Comparison of ENCODE assay signal across 8 mouse cellular contexts in genomic region chr10:75796731-75797516, GRCm38 (mm10). TPM values are rescaled to one million over a fixed set of nuclear protein-coding genes. Genes with fewer than 3 reads are reported as not detected.
DNase-seq lines count a peak whose midpoint lies in the region; ATAC-seq and TF ChIP-seq lines count a peak whose summit lies in the region.

No protein-coding gene starts in this region.

- dilution Hi-C loops in CH12.LX (cut with MboI; ENCODE audit: extremely low pct_ligation_motif_present, extremely low pct_unique_long_range_greater_than_20kb, low sequenced_read_pairs) = no loop called here

- in situ Hi-C loops in CH12.LX (cut with MboI; ENCODE audit: low pct_ligation_motif_present, low pct_unique_long_range_greater_than_20kb, low sequenced_read_pairs) = no loop called here

- DNase-seq in CH12.LX (ENCODE audit: extremely low read depth) = no peak
- DNase-seq in cerebellum, postnatal 25 days = peak; percentile 13 to 21
- no peak for DNase-seq in frontal cortex, postnatal 14 days (ENCODE audit: low spot score in 2 of 2)
- no peak for DNase-seq in right cerebral cortex, adult 18-20 months
- no peak for DNase-seq in urinary bladder, postnatal 36 days (ENCODE audit: low spot score in 2 of 2)

- no peak for TF ChIP-seq CTCF in CH12.LX (conservative IDR thresholded peaks at IDR 0.05 in 1 of 2, IDR thresholded peaks at IDR 0.05 in 1 of 2; ENCODE audit: low read depth in 2 of 2, low read length in 2 of 2)

- WGBS in intestine, embryonic 15.5 days = 41% methylated on average over 11 of the region's 11 CpGs
- WGBS in lung, embryonic 15.5 days = 36% methylated on average over 11 of the region's 11 CpGs

- peak overlapping the region; percentile 38 for H3K27ac ChIP-seq in CH12.LX (ENCODE audit: insufficient read depth, low read depth)
- no peak overlapping the region for H3K27ac ChIP-seq in intestine, embryonic 15.5 days
- H3K27ac ChIP-seq in lung, embryonic 15.5 days = no peak overlapping the region

- no peaks in the 10 kb centered on the region for H3K27me3 ChIP-seq in CH12.LX (replicated peaks)
- no peaks in the 10 kb centered on the region for H3K27me3 ChIP-seq in intestine, embryonic 15.5 days (replicated peaks)
- H3K27me3 ChIP-seq in lung, embryonic 15.5 days = no peaks in the 10 kb centered on the region

- no peaks in the 10 kb centered on the region for H3K36me3 ChIP-seq in CH12.LX (replicated peaks in 1 of 2; ENCODE audit: control insufficient read depth in 1 of 2, insufficient read depth in 1 of 2, low read length in 1 of 2)
- H3K36me3 ChIP-seq in intestine, embryonic 15.5 days = no peaks in the 10 kb centered on the region
- no peaks in the 10 kb centered on the region for H3K36me3 ChIP-seq in lung, embryonic 15.5 days

- TF ChIP-seq POLR2A in CH12.LX (IDR thresholded peaks at IDR 0.05; ENCODE audit: low read depth, low read length) = no peak

- ATAC-seq in intestine, embryonic 15.5 days = no peak
- ATAC-seq in lung, embryonic 15.5 days (ENCODE audit: borderline replicate concordance, extremely low read depth, low FRiP score, low TSS enrichment) = 0 out of 2 replicates have a peak, but pooled peaks have one; percentile 6
- no peak for ATAC-seq in activated CD4-positive, CD25-positive, alpha-beta regulatory T cell, adult 4 months

- H3K79me2 ChIP-seq in CH12.LX (replicated peaks; ENCODE audit: control insufficient read depth, extremely low read depth, insufficient read depth, poor library complexity, severe bottlenecking) = peaks cover 2% of the 10 kb centered on the region; the same call in 1 of the 2 replicates

- peak overlapping the region; percentile 83 for H3K4me2 ChIP-seq in CH12.LX (ENCODE audit: insufficient read depth, low read depth, poor library complexity, severe bottlenecking)
- peak overlapping the region; percentile 94 for H3K4me2 ChIP-seq in intestine, embryonic 15.5 days (replicated peaks)
- H3K4me2 ChIP-seq in lung, embryonic 15.5 days = peak overlapping the region; percentile 73

- no peak for TF ChIP-seq EP300 in CH12.LX (IDR thresholded peaks at IDR 0.05; ENCODE audit: low read length)

- peak overlapping the region; percentile 45 for H3K9ac ChIP-seq in CH12.LX (ENCODE audit: insufficient read depth, low read depth)
- peak overlapping the region; percentile 34; the same call in 1 of the 2 replicates for H3K9ac ChIP-seq in intestine, embryonic 15.5 days
- H3K9ac ChIP-seq in lung, embryonic 15.5 days = peak overlapping the region; percentile 30

- H3K4me3 ChIP-seq in CH12.LX (replicated peaks in 1 of 3; ENCODE audit: low read depth in 2 of 3, low read length in 2 of 3, poor library complexity in 1 of 3) = peak overlapping the region in 2 of 3 experiments; percentile 21 to 54
- H3K4me3 ChIP-seq in intestine, embryonic 15.5 days (replicated peaks) = peak overlapping the region; percentile 50
- H3K4me3 ChIP-seq in lung, embryonic 15.5 days = peak overlapping the region; percentile 46

- no peaks in the 10 kb centered on the region for H3K9me3 ChIP-seq in CH12.LX (replicated peaks; ENCODE audit: low read length)
- H3K9me3 ChIP-seq in intestine, embryonic 15.5 days = no peaks in the 10 kb centered on the region
- H3K9me3 ChIP-seq in lung, embryonic 15.5 days = no peaks in the 10 kb centered on the region

- peaks cover 17 to 22% of the 10 kb centered on the region in 2 experiments for H3K4me1 ChIP-seq in CH12.LX (ENCODE audit: control insufficient read depth in 1 of 2, insufficient read depth in 2 of 2)
- peaks cover 16% of the 10 kb centered on the region for H3K4me1 ChIP-seq in intestine, embryonic 15.5 days (replicated peaks)
- H3K4me1 ChIP-seq in lung, embryonic 15.5 days = peaks cover 17% of the 10 kb centered on the region

- no peak for TF ChIP-seq RAD21 in CH12.LX (IDR thresholded peaks at IDR 0.05; ENCODE audit: low read depth, low read length)

TF ChIP-seq in CH12.LX, 34 proteins besides CTCF, POLR2A, EP300 and RAD21:
- TF ChIP-seq MAZ (IDR thresholded peaks at IDR 0.05; ENCODE audit: low read depth, low read length) = 0 out of 2 replicates have a peak, but pooled peaks have one; percentile 27
- TF ChIP-seq ZKSCAN1 (IDR thresholded peaks at IDR 0.05; ENCODE audit: borderline replicate concordance, low read depth, low read length) = no peak
- 0 out of 2 replicates have a peak, but pooled peaks have one; percentile 11 for TF ChIP-seq MYC (IDR thresholded peaks at IDR 0.05; ENCODE audit: low read depth, low read length)
TF ChIP-seq in CH12.LX: peak in this region for 2.

RNA-seq across cellular contexts. Expression of gene Gstt1, which starts 1.5 kb away (rescaled TPM):
- 50.9 and 58.1 TPM in 2 replicates for total RNA-seq in CH12.LX (2012; rRNA removed)
- 2.4 and 2.9 TPM in 2 replicates for total RNA-seq in CH12.LX (2014; rRNA removed)
- polyA plus RNA-seq in CH12.LX (2012; ENCODE audit: insufficient read length, low read depth) = 4.5 and 6.2 TPM in 2 replicates
- 15.0 and 16.6 TPM in 2 replicates for polyA plus RNA-seq in intestine, embryonic 15.5 days (2015; fragmentation: Nextera tagmentation; extraction: Ambion mirVana)
- 31.7 and 31.9 TPM in 2 replicates for polyA plus RNA-seq in lung, embryonic 15.5 days (2015; fragmentation: Nextera tagmentation; extraction: Ambion mirVana)
- 1 to 10 TPM in 1 of 2 experiments, not detected in 1; 1.2 TPM for polyA plus RNA-seq in activated CD4-positive, CD25-positive, alpha-beta regulatory T cell, adult 4 months (2017; shearing (Covaris generic))

RNA-seq across cellular contexts. Expression of gene Gstt3, which starts 15.7 kb away (rescaled TPM):
- total RNA-seq in CH12.LX (2012; rRNA removed) (72.3 and 117 TPM in 2 replicates), CH12.LX (2014; rRNA removed) (109 and 110 TPM in 2 replicates)
- 144 and 163 TPM in 2 replicates for polyA plus RNA-seq in CH12.LX (2012; ENCODE audit: insufficient read length, low read depth)
- polyA plus RNA-seq in intestine, embryonic 15.5 days (2015; fragmentation: Nextera tagmentation; extraction: Ambion mirVana) = 38.7 and 40.3 TPM in 2 replicates
- polyA plus RNA-seq in lung, embryonic 15.5 days (2015; fragmentation: Nextera tagmentation; extraction: Ambion mirVana) = 27.7 and 27.8 TPM in 2 replicates
- polyA plus RNA-seq in activated CD4-positive, CD25-positive, alpha-beta regulatory T cell, adult 4 months (2017; shearing (Covaris generic)) = 1 to 10 TPM; 3.3 to 6.1 TPM

RNA-seq across cellular contexts. Expression of gene Gm20441, which starts 16.2 kb away (rescaled TPM):
- total RNA-seq in CH12.LX (2012; rRNA removed) = 0.42 and 0.68 TPM in 2 replicates
- total RNA-seq in CH12.LX (2014; rRNA removed) = 0.55 TPM in 1 of 2 replicates, not detected in the other
- not detected in 2 replicates for polyA plus RNA-seq in CH12.LX (2012; ENCODE audit: insufficient read length, low read depth)
- 0.96 TPM in 1 of 2 replicates, not detected in the other for polyA plus RNA-seq in intestine, embryonic 15.5 days (2015; fragmentation: Nextera tagmentation; extraction: Ambion mirVana)
- not detected in 2 replicates for polyA plus RNA-seq in lung, embryonic 15.5 days (2015; fragmentation: Nextera tagmentation; extraction: Ambion mirVana)
- not detected for polyA plus RNA-seq in activated CD4-positive, CD25-positive, alpha-beta regulatory T cell, adult 4 months (2017; shearing (Covaris generic))

RNA-seq across cellular contexts. Expression of gene Ddt, which starts 23.7 kb away (rescaled TPM):
- 229 and 390 TPM in 2 replicates for total RNA-seq in CH12.LX (2012; rRNA removed)
- 766 and 869 TPM in 2 replicates for total RNA-seq in CH12.LX (2014; rRNA removed)
- 599 and 608 TPM in 2 replicates for polyA plus RNA-seq in CH12.LX (2012; ENCODE audit: insufficient read length, low read depth)
- 74.7 and 76.1 TPM in 2 replicates for polyA plus RNA-seq in intestine, embryonic 15.5 days (2015; fragmentation: Nextera tagmentation; extraction: Ambion mirVana)
- polyA plus RNA-seq in lung, embryonic 15.5 days (2015; fragmentation: Nextera tagmentation; extraction: Ambion mirVana) = 62.2 and 79.4 TPM in 2 replicates
- 100 to 1,000 TPM in 1 of 2 experiments, 10 to 100 TPM in 1; 78.9 to 104 TPM for polyA plus RNA-seq in activated CD4-positive, CD25-positive, alpha-beta regulatory T cell, adult 4 months (2017; shearing (Covaris generic))

RNA-seq across cellular contexts. Expression of gene Gstt4, which starts 25.4 kb away (rescaled TPM):
- total RNA-seq in CH12.LX (2012; rRNA removed) (0.17 and 0.21 TPM in 2 replicates), CH12.LX (2014; rRNA removed) (0.42 and 0.45 TPM in 2 replicates)
- polyA plus RNA-seq in CH12.LX (2012; ENCODE audit: insufficient read length, low read depth) = 0.80 and 0.94 TPM in 2 replicates
- not detected in 2 replicates for polyA plus RNA-seq in intestine, embryonic 15.5 days (2015; fragmentation: Nextera tagmentation; extraction: Ambion mirVana)
- not detected in 2 replicates for polyA plus RNA-seq in lung, embryonic 15.5 days (2015; fragmentation: Nextera tagmentation; extraction: Ambion mirVana)
- polyA plus RNA-seq in activated CD4-positive, CD25-positive, alpha-beta regulatory T cell, adult 4 months (2017; shearing (Covaris generic)) = under 1 TPM in 1 of 2 experiments, not detected in 1; 0.48 TPM

Comparison
In these comparisons a context has a peak if more than half of its experiments do, and no peak if none do; other contexts are left out.
1. DNase-seq: peak in cerebellum, postnatal 25 days (2 of 2); none in CH12.LX (single experiment), frontal cortex, postnatal 14 days (0 of 2), right cerebral cortex, adult 18-20 months (single experiment) and urinary bladder, postnatal 36 days (0 of 2).
2. Peak in every context shown above with its lines, with median percentiles within 50 percentile points of each other: H3K4me2 ChIP-seq, H3K4me3 ChIP-seq and H3K9ac ChIP-seq.